Mouse (Mus musculus): ENCODE results near the gene Noct.

DNA sequence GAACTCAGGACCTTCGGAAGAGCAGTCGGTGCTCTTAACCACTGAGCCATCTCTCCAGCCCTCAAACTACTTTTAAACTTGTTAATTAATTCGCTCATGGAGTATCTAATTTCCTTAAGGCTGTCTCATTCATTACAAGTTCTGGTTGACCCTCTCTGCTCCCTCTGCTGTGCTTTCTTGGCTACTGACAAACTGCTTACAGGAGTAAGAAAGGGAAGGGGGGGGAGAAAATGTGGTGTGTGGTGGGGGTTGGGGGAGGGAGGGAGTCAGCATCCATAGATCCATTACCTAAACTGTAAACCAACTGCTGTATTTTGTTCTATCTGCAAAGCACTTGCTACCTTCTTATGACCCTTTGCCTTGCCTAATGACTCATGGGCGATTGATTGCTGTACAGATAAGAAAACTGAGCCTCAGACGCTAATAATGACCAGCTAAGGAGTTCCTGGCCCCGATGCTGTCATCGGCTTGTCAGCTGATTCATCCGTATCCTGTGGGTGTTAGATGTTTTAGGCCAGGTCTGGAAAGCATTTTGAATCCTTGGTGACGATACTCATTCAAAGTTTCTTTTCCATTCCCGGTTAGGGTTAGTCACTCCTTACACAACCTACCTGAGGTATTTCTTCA is 1.3 kb upstream of the Noct start:
- TF ChIP-seq CTCF (IDR thresholded peaks at IDR 0.05; ENCODE audit: low read depth) (no peak), EP300 (IDR thresholded peaks at IDR 0.05; ENCODE audit: low read depth) (no peak)

Data from liver, embryonic 14.5 days (tissue).